Mouse (Mus musculus): Measurements from ENCODE around the gene Focad. TPM values are rescaled to one million over a fixed set of nuclear protein-coding genes. Genes with fewer than 3 reads are reported as not detected.

Focad gene
- polyA plus RNA-seq, 1 experiment from 2014 or later = 14.9 TPM

- H3K9ac ChIP-seq = no peak overlapping the region
- H3K4me1 ChIP-seq = peaks cover 5% of the 10 kb centered on the region
- 79% methylated on average over 2 of the region's 2 CpGs for WGBS
- H3K36me3 ChIP-seq = no peaks in the 10 kb centered on the region
- no peak for ATAC-seq (ENCODE audit: borderline replicate concordance, extremely low read depth, low FRiP score, low TSS enrichment)
- H3K27ac ChIP-seq = no peak overlapping the region
- no peaks in the 10 kb centered on the region for H3K9me3 ChIP-seq
- H3K4me3 ChIP-seq = no peak overlapping the region
- H3K27me3 ChIP-seq = no peaks in the 10 kb centered on the region
- H3K4me2 ChIP-seq = no peak overlapping the region
Observed at GRCm38 (mm10) chr4:88278524-88278923, 184.1 kb downstream of the Focad start.

DNA sequence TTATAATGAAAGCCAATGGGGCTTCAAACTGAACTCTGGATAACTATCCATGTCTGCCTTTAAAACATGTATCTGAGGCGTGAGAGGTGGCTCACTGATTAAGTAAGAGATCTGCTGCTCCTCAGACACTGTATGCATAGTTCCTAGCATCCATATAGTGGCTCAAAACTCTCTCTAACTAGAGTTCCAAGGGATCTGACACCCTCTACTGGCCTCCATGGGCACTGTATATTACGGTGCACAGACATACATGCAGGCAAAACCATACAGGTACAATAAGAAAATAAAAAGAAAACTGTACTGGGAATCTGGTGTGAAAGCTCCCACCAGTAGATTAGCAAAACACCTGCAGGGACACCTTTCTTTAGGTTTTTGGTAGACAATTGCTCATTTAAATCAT, 186.1 kb downstream of the Focad start:
- 95% methylated on average over 2 of the region's 2 CpGs for WGBS
- Histone ChIP-seq H3K36me3 (no peaks in the 10 kb centered on the region), H3K9me3 (no peaks in the 10 kb centered on the region), H3K4me1 (peaks cover 5% of the 10 kb centered on the region), H3K9ac (no peak overlapping the region), H3K27ac (no peak overlapping the region), H3K27me3 (no peaks in the 10 kb centered on the region), H3K4me3 (no peak overlapping the region), H3K4me2 (no peak overlapping the region)
- ATAC-seq (ENCODE audit: borderline replicate concordance, extremely low read depth, low FRiP score, low TSS enrichment) = no peak

DNA sequence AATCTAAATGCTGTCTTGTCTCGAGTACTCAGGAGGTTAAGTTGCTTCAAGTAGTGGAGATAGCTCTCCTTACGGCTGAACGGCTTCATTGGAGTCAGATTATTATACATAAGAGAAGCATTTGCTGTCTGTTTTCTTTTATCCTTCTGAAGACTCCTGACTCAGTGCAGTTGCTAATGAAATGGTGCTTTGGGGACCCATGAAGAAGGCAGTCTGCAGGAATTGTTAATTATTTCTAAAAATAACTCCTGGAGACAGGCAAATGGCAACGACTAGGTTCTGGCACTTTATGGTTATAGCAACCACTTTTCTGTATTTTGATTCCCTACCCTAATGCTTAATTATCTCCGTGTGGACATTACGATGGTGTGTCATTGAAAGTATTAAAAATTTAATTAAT, 201.1 kb downstream of the Focad start:
- Histone ChIP-seq H3K4me1 (no peaks in the 10 kb centered on the region), H3K9ac (no peak overlapping the region), H3K4me3 (no peak overlapping the region), H3K27me3 (no peaks in the 10 kb centered on the region), H3K9me3 (no peaks in the 10 kb centered on the region), H3K36me3 (no peaks in the 10 kb centered on the region), H3K27ac (no peak overlapping the region), H3K4me2 (no peak overlapping the region)
- WGBS = 62% methylated on average over 6 of the region's 6 CpGs
- ATAC-seq (ENCODE audit: borderline replicate concordance, extremely low read depth, low FRiP score, low TSS enrichment) = no peak

- Histone ChIP-seq H3K36me3 (no peaks in the 10 kb centered on the region), H3K4me1 (no peaks in the 10 kb centered on the region), H3K9me3 (no peaks in the 10 kb centered on the region), H3K4me2 (no peak overlapping the region), H3K27me3 (no peaks in the 10 kb centered on the region), H3K9ac (no peak overlapping the region), H3K4me3 (no peak overlapping the region), H3K27ac (no peak overlapping the region)
- WGBS = 83% methylated on average over 3 of the region's 3 CpGs
- no peak for ATAC-seq (ENCODE audit: borderline replicate concordance, extremely low read depth, low FRiP score, low TSS enrichment)
Observed at GRCm38 (mm10) chr4:88299551-88299950, 205.1 kb downstream of the Focad start.

GRCm38 (mm10) chr4:88300832-88301621, 206.6 kb downstream of the Focad start:
- no peak overlapping the region for H3K27ac ChIP-seq
- ATAC-seq (ENCODE audit: borderline replicate concordance, extremely low read depth, low FRiP score, low TSS enrichment) = no peak
- H3K4me2 ChIP-seq = no peak overlapping the region
- no peaks in the 10 kb centered on the region for H3K36me3 ChIP-seq
- no peak overlapping the region for H3K4me3 ChIP-seq
- no peaks in the 10 kb centered on the region for H3K27me3 ChIP-seq
- 71% methylated on average over 6 of the region's 6 CpGs for WGBS
- no peaks in the 10 kb centered on the region for H3K4me1 ChIP-seq
- no peak overlapping the region for H3K9ac ChIP-seq
- no peaks in the 10 kb centered on the region for H3K9me3 ChIP-seq

GRCm38 (mm10) chr4:88302291-88302690, 207.9 kb downstream of the Focad start:
- H3K4me1 ChIP-seq = no peaks in the 10 kb centered on the region
- ATAC-seq (ENCODE audit: borderline replicate concordance, extremely low read depth, low FRiP score, low TSS enrichment) = no peak
- no peak overlapping the region for H3K4me2 ChIP-seq
- H3K36me3 ChIP-seq = no peaks in the 10 kb centered on the region
- no peaks in the 10 kb centered on the region for H3K9me3 ChIP-seq
- H3K27ac ChIP-seq = no peak overlapping the region
- no peak overlapping the region for H3K9ac ChIP-seq
- no peaks in the 10 kb centered on the region for H3K27me3 ChIP-seq
- no peak overlapping the region for H3K4me3 ChIP-seq

GRCm38 (mm10) chr4:88307691-88308090, 213.3 kb downstream of the Focad start:
- no peak for ATAC-seq (ENCODE audit: borderline replicate concordance, extremely low read depth, low FRiP score, low TSS enrichment)
- H3K27ac ChIP-seq = no peak overlapping the region
- H3K9me3 ChIP-seq = no peaks in the 10 kb centered on the region
- no peak overlapping the region for H3K4me3 ChIP-seq
- H3K4me1 ChIP-seq = no peaks in the 10 kb centered on the region
- H3K27me3 ChIP-seq = no peaks in the 10 kb centered on the region
- H3K4me2 ChIP-seq = no peak overlapping the region
- 88% methylated on average over 3 of the region's 3 CpGs for WGBS
- no peak overlapping the region for H3K9ac ChIP-seq
- H3K36me3 ChIP-seq = no peaks in the 10 kb centered on the region

GRCm38 (mm10) chr4:88308342-88309116, 214.1 kb downstream of the Focad start:
- Histone ChIP-seq H3K9ac (no peak overlapping the region), H3K9me3 (no peaks in the 10 kb centered on the region), H3K4me3 (no peak overlapping the region), H3K4me1 (no peaks in the 10 kb centered on the region), H3K27ac (no peak overlapping the region), H3K27me3 (no peaks in the 10 kb centered on the region), H3K36me3 (no peaks in the 10 kb centered on the region), H3K4me2 (no peak overlapping the region)
- ATAC-seq (ENCODE audit: borderline replicate concordance, extremely low read depth, low FRiP score, low TSS enrichment) = no peak
- 88% methylated on average over 10 of the region's 10 CpGs for WGBS

DNA sequence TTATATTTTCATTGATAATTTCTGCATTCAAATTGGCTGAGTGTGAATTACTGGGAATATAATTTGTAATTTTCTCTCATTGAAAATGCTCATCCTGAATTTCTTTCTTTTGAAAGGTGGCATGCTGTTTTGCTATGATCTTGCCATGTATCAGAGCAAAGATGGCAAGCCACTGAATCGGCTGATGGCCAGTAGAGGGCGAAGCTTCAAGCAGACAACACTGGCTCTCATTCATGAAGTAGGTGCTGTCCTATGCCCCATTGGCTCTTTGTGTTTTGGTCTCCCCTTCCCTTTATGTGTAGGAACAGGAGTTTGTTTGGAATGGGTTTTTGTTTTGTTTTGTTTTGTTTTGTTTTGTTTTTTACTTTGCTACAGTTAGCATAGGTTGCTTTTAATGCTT, 215.2 kb downstream of the Focad start:
- Histone ChIP-seq H3K27me3 (no peaks in the 10 kb centered on the region), H3K36me3 (no peaks in the 10 kb centered on the region), H3K9ac (no peak overlapping the region), H3K4me1 (no peaks in the 10 kb centered on the region), H3K27ac (no peak overlapping the region), H3K4me3 (no peak overlapping the region), H3K4me2 (no peak overlapping the region), H3K9me3 (no peaks in the 10 kb centered on the region)
- ATAC-seq (ENCODE audit: borderline replicate concordance, extremely low read depth, low FRiP score, low TSS enrichment) = no peak
- 52% methylated on average over 2 of the region's 2 CpGs for WGBS

DNA sequence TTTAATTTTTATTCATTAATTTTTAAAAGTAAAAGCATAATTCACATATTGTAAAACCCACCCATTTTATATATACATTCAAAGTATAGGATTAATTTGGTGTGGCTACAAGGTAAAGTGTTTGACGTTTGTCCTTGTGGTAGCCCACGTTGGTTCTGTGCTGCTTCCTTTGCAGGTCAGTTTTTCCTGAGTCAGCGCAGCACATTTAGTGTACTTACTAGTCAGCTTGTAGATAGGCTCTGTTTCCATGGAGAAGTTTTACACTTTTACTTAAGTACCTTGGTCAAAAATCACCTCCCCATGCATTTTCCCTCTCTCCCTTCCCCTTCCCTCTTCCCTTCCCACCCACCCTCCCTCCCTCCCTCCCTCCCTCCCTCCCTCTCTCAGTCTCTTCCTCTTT, 220.5 kb downstream of the Focad start:
- Histone ChIP-seq H3K9me3 (no peaks in the 10 kb centered on the region), H3K9ac (no peak overlapping the region), H3K4me2 (no peak overlapping the region), H3K36me3 (no peaks in the 10 kb centered on the region), H3K27ac (no peak overlapping the region), H3K27me3 (no peaks in the 10 kb centered on the region), H3K4me3 (no peak overlapping the region), H3K4me1 (no peaks in the 10 kb centered on the region)
- no peak for ATAC-seq (ENCODE audit: borderline replicate concordance, extremely low read depth, low FRiP score, low TSS enrichment)
- WGBS = 68% methylated on average over 3 of the region's 3 CpGs

DNA sequence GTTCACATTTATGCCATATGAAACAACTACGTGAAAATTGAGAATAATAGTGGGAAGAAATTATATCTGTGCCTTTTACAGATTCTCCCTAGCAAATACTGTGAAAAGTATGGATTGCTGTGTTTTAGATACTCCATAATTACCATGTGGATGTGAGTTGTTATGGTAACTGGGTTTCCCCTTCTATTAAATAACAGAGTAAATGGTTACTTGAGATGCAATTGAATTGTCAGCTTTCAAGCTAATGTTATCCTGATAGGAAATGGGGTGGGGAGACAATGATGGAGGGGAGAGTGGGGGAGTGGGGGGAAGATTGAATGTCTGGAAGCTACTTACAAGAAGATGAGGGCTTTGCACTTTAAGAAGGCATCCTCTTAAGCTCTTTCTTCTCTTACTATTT, 225.6 kb downstream of the Focad start:
- Histone ChIP-seq H3K4me3 (no peak overlapping the region), H3K27ac (no peak overlapping the region), H3K4me2 (no peak overlapping the region), H3K4me1 (no peaks in the 10 kb centered on the region), H3K9me3 (no peaks in the 10 kb centered on the region), H3K36me3 (no peaks in the 10 kb centered on the region), H3K9ac (no peak overlapping the region), H3K27me3 (no peaks in the 10 kb centered on the region)
- whole genome bisulfite sequencing = 84% methylated on average over 1 of the region's 1 CpGs
- no peak for ATAC-seq (ENCODE audit: borderline replicate concordance, extremely low read depth, low FRiP score, low TSS enrichment)

DNA sequence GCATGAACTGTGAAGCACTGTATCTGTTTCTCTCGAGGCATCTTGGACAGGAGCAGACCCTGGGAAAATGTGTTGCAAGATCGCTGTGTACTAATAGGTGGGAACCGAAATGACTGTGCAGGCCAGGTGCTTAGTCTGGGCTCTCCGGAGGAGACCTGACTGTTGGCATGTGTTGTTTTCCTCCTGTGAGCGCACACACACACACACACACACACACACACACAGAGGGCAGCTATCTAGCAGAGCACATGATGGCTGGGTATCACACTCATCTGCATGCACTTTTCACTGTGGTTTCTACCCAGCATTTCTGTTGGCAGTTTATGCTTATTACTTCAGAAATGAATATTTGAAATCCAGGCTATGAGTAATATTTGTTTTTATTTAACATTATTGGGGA, 231.0 kb downstream of the Focad start:
- Histone ChIP-seq H3K36me3 (no peaks in the 10 kb centered on the region), H3K4me1 (no peaks in the 10 kb centered on the region), H3K9ac (no peak overlapping the region), H3K27me3 (no peaks in the 10 kb centered on the region), H3K4me3 (no peak overlapping the region), H3K9me3 (no peaks in the 10 kb centered on the region), H3K27ac (no peak overlapping the region), H3K4me2 (no peak overlapping the region)
- no peak for ATAC-seq (ENCODE audit: borderline replicate concordance, extremely low read depth, low FRiP score, low TSS enrichment)
- WGBS = 84% methylated on average over 5 of the region's 5 CpGs
